Mouse (Mus musculus) ovary, postnatal 14 days (tissue): ENCODE data around the gene Morf4l2.
"Not testable (repeated sequence)": the region's sequence is repeated elsewhere in the genome, so short reads cannot be mapped to it uniquely, and the experiment has no call there.

ENCODE experiments used
- DNase-seq: peaks from one replicate; pipeline ENCODE4 v3.0.0; 2022; ENCODE audit warnings: low spot score

Morf4l2 gene

DNA sequence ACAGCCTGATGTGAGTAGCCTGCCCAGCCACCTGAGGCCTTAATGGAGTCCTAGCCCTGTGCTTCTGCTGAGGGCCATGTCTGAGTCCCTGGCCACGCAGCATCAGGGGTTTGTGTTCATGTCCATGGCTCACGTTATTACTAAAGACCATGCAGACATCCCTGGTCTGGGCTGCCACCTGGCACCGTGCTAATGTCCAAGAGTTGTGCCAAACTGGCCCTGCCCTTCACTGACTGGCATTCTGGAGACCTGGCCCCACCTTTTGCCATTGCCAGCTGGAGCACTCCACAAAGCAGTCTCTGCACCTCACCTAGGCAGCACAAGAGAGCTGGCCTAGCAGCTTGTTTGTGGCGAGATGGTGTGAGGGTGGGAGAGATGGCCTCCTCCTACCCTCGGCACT, 50.3 kb downstream of the Morf4l2 start:
- DNase-seq: no peak

DNA sequence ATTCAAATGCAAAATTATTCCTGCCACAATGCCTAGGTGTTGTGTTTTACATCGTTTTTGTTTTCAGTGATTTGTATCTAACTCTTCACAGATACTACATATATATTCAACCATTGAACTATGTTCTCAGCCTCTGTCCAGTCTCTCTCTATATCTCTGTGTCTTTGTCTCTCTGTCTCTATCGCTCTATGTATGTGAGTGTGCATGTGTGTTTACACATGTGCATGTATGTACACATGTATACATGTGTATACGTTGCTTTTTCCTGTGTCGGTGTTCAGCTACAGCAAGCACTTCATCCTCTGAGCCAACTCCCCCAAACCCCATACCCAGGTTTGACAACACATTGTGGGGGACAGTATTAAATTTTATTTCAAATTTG, 51.2 kb downstream of the Morf4l2 start:
- DNase-seq: no peak

DNA sequence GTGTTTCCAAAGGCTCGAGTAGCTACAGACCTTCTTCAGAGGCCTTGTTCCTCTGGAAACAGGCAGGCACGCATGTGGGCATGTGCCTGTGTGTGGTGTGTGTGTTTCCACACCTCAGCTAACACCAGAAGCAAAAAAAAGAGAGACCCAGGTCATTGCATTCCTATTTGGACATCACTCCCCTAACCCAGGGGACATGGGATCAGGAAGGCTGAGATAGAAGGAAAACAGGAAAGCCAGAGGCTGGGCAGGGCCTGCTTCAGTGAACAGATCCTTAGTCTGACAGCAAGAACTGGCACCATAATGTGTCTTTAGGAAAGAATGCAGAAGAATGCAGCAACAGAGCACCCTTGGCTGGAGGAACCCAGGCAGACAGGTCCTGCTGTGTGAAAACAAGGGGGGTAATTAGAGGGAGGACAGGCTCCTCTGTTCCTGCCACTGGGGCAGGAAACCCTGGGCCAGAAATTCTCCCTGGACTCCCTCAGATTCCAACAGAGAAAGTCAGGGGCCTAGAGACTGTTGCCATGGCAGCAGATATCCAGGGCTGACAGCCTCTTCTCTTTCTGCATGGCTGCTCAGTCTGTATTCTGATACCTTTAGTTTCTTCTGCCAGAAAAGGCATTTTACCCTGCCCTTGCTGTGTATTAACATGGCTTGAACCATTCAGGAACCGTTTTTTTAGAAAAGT, 51.7 kb downstream of the Morf4l2 start:
- not testable (repeated sequence) for DNase-seq
